Mouse (Mus musculus): ENCODE measurements around the gene Ccdc36. TPM values are rescaled to one million over a fixed set of nuclear protein-coding genes. Genes with fewer than 3 reads are reported as not detected.

The Ccdc36 gene
- total and polyA plus RNA-seq, 2 experiments from 2014 or later, result 0.25 TPM; not detected in 1

DNA sequence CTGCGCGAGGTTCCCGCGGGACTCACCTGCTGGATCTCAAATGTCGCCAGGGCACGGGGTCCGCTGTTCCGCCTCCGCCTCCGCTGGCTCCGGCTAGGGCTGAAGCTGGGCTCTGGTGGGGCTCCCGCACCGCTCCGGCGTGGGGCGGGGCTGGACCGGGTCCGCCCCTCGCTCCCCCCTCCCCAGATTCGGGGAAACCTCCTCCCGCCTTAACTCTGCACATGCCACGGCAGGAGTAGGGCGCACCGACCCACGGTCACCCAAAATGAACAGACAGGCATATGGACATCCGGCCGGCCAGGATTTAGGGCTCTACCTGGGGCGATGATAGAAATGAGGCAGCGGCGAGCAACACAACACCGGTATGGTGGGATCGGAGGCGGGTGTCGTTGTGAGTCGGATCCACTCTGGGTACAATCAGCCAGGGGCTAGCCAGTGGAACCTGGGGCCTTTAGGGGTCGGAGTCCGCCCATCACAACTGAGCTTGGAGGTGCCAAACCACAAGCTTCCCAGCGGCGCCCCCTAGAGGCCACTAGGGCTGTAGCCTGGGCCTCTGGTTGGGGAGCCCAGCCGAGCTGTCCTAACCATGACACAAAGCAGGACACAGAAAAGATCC, 24.1 kb upstream of the Ccdc36 start:
- TF ChIP-seq CTCF (IDR thresholded peaks at IDR 0.05; ENCODE audit: low read depth) (peak; percentile 89), EP300 (IDR thresholded peaks at IDR 0.05; ENCODE audit: low read depth) (0 out of 2 replicates have a peak, but pooled peaks have one; percentile 30)
- peak overlapping the region; percentile 98 for H3K4me2 ChIP-seq (ENCODE audit: low read depth, low read length)
- under 1% methylated on average over 40 of the region's 40 CpGs for WGBS
- peak; percentile 76 for ATAC-seq (ENCODE audit: insufficient read depth, low read depth)
- H3K36me3 ChIP-seq (replicated peaks; ENCODE audit: control insufficient read depth, insufficient read depth, low read length), result peaks cover 11% of the 10 kb centered on the region
- H3K4me3 ChIP-seq (ENCODE audit: low read depth, low read length), result peak overlapping the region; percentile 65
- DNase-seq (ENCODE audit: low spot score), result peak; percentile 86
- no peaks in the 10 kb centered on the region for H3K27me3 ChIP-seq (ENCODE audit: control insufficient read depth, insufficient read depth, low read length)
- H3K9ac ChIP-seq (replicated peaks; ENCODE audit: low read depth, low read length), result peak overlapping the region; percentile 67
- H3K27ac ChIP-seq (ENCODE audit: low read depth), result peak overlapping the region; percentile 93
- peaks cover 24% of the 10 kb centered on the region for H3K4me1 ChIP-seq (ENCODE audit: control insufficient read depth, insufficient read depth)
- no peaks in the 10 kb centered on the region for H3K9me3 ChIP-seq (replicated peaks; ENCODE audit: control insufficient read depth, low read length)

GRCm38 (mm10) chr9:108451519-108452160, 23.4 kb upstream of the Ccdc36 start:
- H3K4me3 ChIP-seq (ENCODE audit: low read depth, low read length), result peak overlapping the region; percentile 65
- H3K27ac ChIP-seq (ENCODE audit: low read depth), result peak overlapping the region; percentile 93
- ATAC-seq (ENCODE audit: insufficient read depth, low read depth) (no peak), DNase-seq (ENCODE audit: low spot score) (no peak)
- peaks cover 24% of the 10 kb centered on the region for H3K4me1 ChIP-seq (ENCODE audit: control insufficient read depth, insufficient read depth)
- no peak for TF ChIP-seq CTCF (IDR thresholded peaks at IDR 0.05; ENCODE audit: low read depth)
- TF ChIP-seq EP300 (IDR thresholded peaks at IDR 0.05; ENCODE audit: low read depth), result no peak
- no peaks in the 10 kb centered on the region for H3K9me3 ChIP-seq (replicated peaks; ENCODE audit: control insufficient read depth, low read length)
- 39% methylated on average over 6 of the region's 6 CpGs for WGBS
- peaks cover 12% of the 10 kb centered on the region for H3K36me3 ChIP-seq (replicated peaks; ENCODE audit: control insufficient read depth, insufficient read depth, low read length)
- H3K9ac ChIP-seq (replicated peaks; ENCODE audit: low read depth, low read length), result peak overlapping the region; percentile 67
- H3K27me3 ChIP-seq (ENCODE audit: control insufficient read depth, insufficient read depth, low read length), result no peaks in the 10 kb centered on the region
- peak overlapping the region; percentile 98 for H3K4me2 ChIP-seq (ENCODE audit: low read depth, low read length)

- ATAC-seq (ENCODE audit: insufficient read depth, low read depth) (no peak), DNase-seq (ENCODE audit: low spot score) (no peak)
- H3K4me2 ChIP-seq (ENCODE audit: low read depth, low read length), result peak overlapping the region; percentile 98
- H3K36me3 ChIP-seq (replicated peaks; ENCODE audit: control insufficient read depth, insufficient read depth, low read length), result peaks cover 12% of the 10 kb centered on the region
- no peaks in the 10 kb centered on the region for H3K27me3 ChIP-seq (ENCODE audit: control insufficient read depth, insufficient read depth, low read length)
- H3K9ac ChIP-seq (replicated peaks; ENCODE audit: low read depth, low read length), result peak overlapping the region; percentile 24
- TF ChIP-seq CTCF (IDR thresholded peaks at IDR 0.05; ENCODE audit: low read depth) (no peak), EP300 (IDR thresholded peaks at IDR 0.05; ENCODE audit: low read depth) (no peak)
- peak overlapping the region; percentile 65; the same call in 1 of the 2 replicates for H3K4me3 ChIP-seq (ENCODE audit: low read depth, low read length)
- peaks cover 24% of the 10 kb centered on the region for H3K4me1 ChIP-seq (ENCODE audit: control insufficient read depth, insufficient read depth)
- 38% methylated on average over 6 of the region's 6 CpGs for WGBS
- H3K9me3 ChIP-seq (replicated peaks; ENCODE audit: control insufficient read depth, low read length), result no peaks in the 10 kb centered on the region
- H3K27ac ChIP-seq (ENCODE audit: low read depth), result peak overlapping the region; percentile 93
These were observed 22.8 kb upstream of the Ccdc36 start for GRCm38 (mm10) chr9:108451170-108451493.

GRCm38 (mm10) chr9:108450292-108451169, 22.2 kb upstream of the Ccdc36 start:
- Histone ChIP-seq H3K27ac (ENCODE audit: low read depth) (peak overlapping the region; percentile 93), H3K9me3 (replicated peaks; ENCODE audit: control insufficient read depth, low read length) (no peaks in the 10 kb centered on the region), H3K9ac (replicated peaks; ENCODE audit: low read depth, low read length) (peak overlapping the region; percentile 24), H3K4me1 (ENCODE audit: control insufficient read depth, insufficient read depth) (peaks cover 26% of the 10 kb centered on the region), H3K4me3 (ENCODE audit: low read depth, low read length) (peak overlapping the region; percentile 65), H3K4me2 (ENCODE audit: low read depth, low read length) (peak overlapping the region; percentile 98), H3K27me3 (ENCODE audit: control insufficient read depth, insufficient read depth, low read length) (no peaks in the 10 kb centered on the region), H3K36me3 (replicated peaks; ENCODE audit: control insufficient read depth, insufficient read depth, low read length) (peaks cover 12% of the 10 kb centered on the region)
- ATAC-seq (ENCODE audit: insufficient read depth, low read depth), result peak; percentile 83
- TF ChIP-seq EP300 (IDR thresholded peaks at IDR 0.05; ENCODE audit: low read depth) (peak; percentile 81), CTCF (IDR thresholded peaks at IDR 0.05; ENCODE audit: low read depth) (0 out of 2 replicates have a peak, but pooled peaks have one; percentile 11)
- peak; percentile 89 for DNase-seq (ENCODE audit: low spot score)
- WGBS, result 33% methylated on average over 21 of the region's 21 CpGs

DNA sequence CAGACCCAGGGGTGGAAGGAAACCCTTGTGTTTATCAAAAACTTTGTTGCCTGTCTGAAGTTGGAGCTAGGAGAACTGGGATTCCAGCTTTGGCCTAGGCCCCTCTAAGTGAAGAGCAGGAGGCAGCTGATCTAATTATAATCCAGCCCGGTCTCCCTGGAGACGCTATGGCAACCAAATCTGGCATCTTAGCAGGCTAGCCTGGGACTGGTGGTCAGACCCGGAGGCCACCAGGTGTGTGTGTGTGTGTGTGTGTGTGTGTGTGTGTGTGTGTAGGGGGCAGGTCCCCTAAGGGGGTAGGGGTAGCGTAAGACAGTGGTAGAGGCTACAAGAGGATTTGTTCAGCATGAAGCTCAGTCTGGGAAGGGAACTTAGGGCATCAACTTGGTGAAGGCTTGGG, 21.6 kb upstream of the Ccdc36 start:
- no peak overlapping the region for H3K4me3 ChIP-seq (ENCODE audit: low read depth, low read length)
- 35% methylated on average over 4 of the region's 4 CpGs for WGBS
- peak; percentile 39 for ATAC-seq (ENCODE audit: insufficient read depth, low read depth)

More for the DNA sequence above, 21.6 kb upstream of the Ccdc36 start:
- Histone ChIP-seq H3K9me3 (replicated peaks; ENCODE audit: control insufficient read depth, low read length) (no peaks in the 10 kb centered on the region), H3K36me3 (replicated peaks; ENCODE audit: control insufficient read depth, insufficient read depth, low read length) (peaks cover 12% of the 10 kb centered on the region), H3K4me1 (ENCODE audit: control insufficient read depth, insufficient read depth) (peaks cover 29% of the 10 kb centered on the region), H3K27ac (ENCODE audit: low read depth) (peak overlapping the region; percentile 93), H3K4me2 (ENCODE audit: low read depth, low read length) (peak overlapping the region; percentile 42), H3K27me3 (ENCODE audit: control insufficient read depth, insufficient read depth, low read length) (no peaks in the 10 kb centered on the region), H3K9ac (replicated peaks; ENCODE audit: low read depth, low read length) (peak overlapping the region; percentile 37)
- TF ChIP-seq EP300 (IDR thresholded peaks at IDR 0.05; ENCODE audit: low read depth), result no peak
- TF ChIP-seq CTCF (IDR thresholded peaks at IDR 0.05; ENCODE audit: low read depth), result no peak
- peak; percentile 71 for DNase-seq (ENCODE audit: low spot score)
